Mouse (Mus musculus): Measurements from ENCODE around the gene Gm37240. TPM values are rescaled to one million over a fixed set of nuclear protein-coding genes. Genes with fewer than 3 reads are reported as not detected.

Gene Gm37240
- polyA plus RNA-seq, 1 experiment from 2014 or later = 0.52 TPM

GRCm38 (mm10) chr3:85140488-85140887, 746.8 kb downstream of the Gm37240 start:
- no peak overlapping the region for H3K27ac ChIP-seq (ENCODE audit: low read depth, low read length)
- no peak for DNase-seq (ENCODE audit: low spot score)
- 29% methylated on average over 7 of the region's 7 CpGs for WGBS

GRCm38 (mm10) chr3:85138407-85138806, 748.9 kb downstream of the Gm37240 start:
- no peak overlapping the region for H3K4me3 ChIP-seq (ENCODE audit: low read depth, low read length)
- H3K4me2 ChIP-seq (replicated peaks; ENCODE audit: low read depth, low read length) = no peak overlapping the region
- 40% methylated on average over 2 of the region's 2 CpGs for WGBS
- no peak for DNase-seq (ENCODE audit: low spot score)
- no peak overlapping the region for H3K27ac ChIP-seq (ENCODE audit: low read depth, low read length)
- H3K4me1 ChIP-seq (replicated peaks; ENCODE audit: control insufficient read depth, insufficient read depth, low read length) = no peaks in the 10 kb centered on the region
- H3K27me3 ChIP-seq (ENCODE audit: control insufficient read depth, insufficient read depth, low read length) = no peaks in the 10 kb centered on the region
- no peaks in the 10 kb centered on the region for H3K9me3 ChIP-seq (ENCODE audit: control insufficient read depth, low read length)
- H3K36me3 ChIP-seq (ENCODE audit: control insufficient read depth, insufficient read depth, low read length) = no peaks in the 10 kb centered on the region
- H3K9ac ChIP-seq (ENCODE audit: low read depth, low read length) = no peak overlapping the region
- ATAC-seq (ENCODE audit: low FRiP score) = no peak

More at GRCm38 (mm10) chr3:85140488-85140887, 746.8 kb downstream of the Gm37240 start:
- Histone ChIP-seq H3K9ac (ENCODE audit: low read depth, low read length) (no peak overlapping the region), H3K4me1 (replicated peaks; ENCODE audit: control insufficient read depth, insufficient read depth, low read length) (no peaks in the 10 kb centered on the region), H3K4me3 (ENCODE audit: low read depth, low read length) (no peak overlapping the region), H3K27me3 (ENCODE audit: control insufficient read depth, insufficient read depth, low read length) (no peaks in the 10 kb centered on the region), H3K36me3 (ENCODE audit: control insufficient read depth, insufficient read depth, low read length) (no peaks in the 10 kb centered on the region), H3K4me2 (replicated peaks; ENCODE audit: low read depth, low read length) (no peak overlapping the region), H3K9me3 (ENCODE audit: control insufficient read depth, low read length) (no peaks in the 10 kb centered on the region)
- ATAC-seq (ENCODE audit: low FRiP score) = no peak

GRCm38 (mm10) chr3:85133561-85133960, 753.8 kb downstream of the Gm37240 start:
- ATAC-seq (ENCODE audit: low FRiP score) = no peak
- no peak overlapping the region for H3K4me3 ChIP-seq (ENCODE audit: low read depth, low read length)

GRCm38 (mm10) chr3:85131878-85132277, 755.4 kb downstream of the Gm37240 start:
- Histone ChIP-seq H3K4me3 (ENCODE audit: low read depth, low read length) (no peak overlapping the region), H3K4me1 (replicated peaks; ENCODE audit: control insufficient read depth, insufficient read depth, low read length) (no peaks in the 10 kb centered on the region), H3K27me3 (ENCODE audit: control insufficient read depth, insufficient read depth, low read length) (no peaks in the 10 kb centered on the region), H3K9ac (ENCODE audit: low read depth, low read length) (no peak overlapping the region), H3K9me3 (ENCODE audit: control insufficient read depth, low read length) (no peaks in the 10 kb centered on the region), H3K4me2 (replicated peaks; ENCODE audit: low read depth, low read length) (no peak overlapping the region), H3K36me3 (ENCODE audit: control insufficient read depth, insufficient read depth, low read length) (no peaks in the 10 kb centered on the region), H3K27ac (ENCODE audit: low read depth, low read length) (no peak overlapping the region)
- ATAC-seq (ENCODE audit: low FRiP score) (no peak), DNase-seq (ENCODE audit: low spot score) (no peak)
- 77% methylated on average over 7 of the region's 7 CpGs for WGBS

More at GRCm38 (mm10) chr3:85133561-85133960, 753.8 kb downstream of the Gm37240 start:
- Histone ChIP-seq H3K9me3 (ENCODE audit: control insufficient read depth, low read length) (no peaks in the 10 kb centered on the region), H3K4me1 (replicated peaks; ENCODE audit: control insufficient read depth, insufficient read depth, low read length) (no peaks in the 10 kb centered on the region), H3K36me3 (ENCODE audit: control insufficient read depth, insufficient read depth, low read length) (no peaks in the 10 kb centered on the region), H3K27me3 (ENCODE audit: control insufficient read depth, insufficient read depth, low read length) (no peaks in the 10 kb centered on the region), H3K4me2 (replicated peaks; ENCODE audit: low read depth, low read length) (no peak overlapping the region), H3K27ac (ENCODE audit: low read depth, low read length) (no peak overlapping the region), H3K9ac (ENCODE audit: low read depth, low read length) (no peak overlapping the region)
- WGBS = 82% methylated on average over 4 of the region's 4 CpGs
- no peak for DNase-seq (ENCODE audit: low spot score)

- H3K4me3 ChIP-seq (ENCODE audit: low read depth, low read length) = no peak overlapping the region
- H3K27ac ChIP-seq (ENCODE audit: low read depth, low read length) = no peak overlapping the region
- ATAC-seq (ENCODE audit: low FRiP score) (no peak), DNase-seq (ENCODE audit: low spot score) (no peak)
- WGBS = 89% methylated on average over 8 of the region's 8 CpGs
- H3K9me3 ChIP-seq (ENCODE audit: control insufficient read depth, low read length) = no peaks in the 10 kb centered on the region
- H3K36me3 ChIP-seq (ENCODE audit: control insufficient read depth, insufficient read depth, low read length) = no peaks in the 10 kb centered on the region
- no peak overlapping the region for H3K4me2 ChIP-seq (replicated peaks; ENCODE audit: low read depth, low read length)
- H3K27me3 ChIP-seq (ENCODE audit: control insufficient read depth, insufficient read depth, low read length) = no peaks in the 10 kb centered on the region
- H3K9ac ChIP-seq (ENCODE audit: low read depth, low read length) = no peak overlapping the region
- no peaks in the 10 kb centered on the region for H3K4me1 ChIP-seq (replicated peaks; ENCODE audit: control insufficient read depth, insufficient read depth, low read length)
Observed at GRCm38 (mm10) chr3:85128546-85128945, 758.8 kb downstream of the Gm37240 start.

GRCm38 (mm10) chr3:85126970-85127369, 760.3 kb downstream of the Gm37240 start:
- H3K4me3 ChIP-seq (ENCODE audit: low read depth, low read length) = no peak overlapping the region
- ATAC-seq (ENCODE audit: low FRiP score) = no peak

GRCm38 (mm10) chr3:85125471-85125870, 761.8 kb downstream of the Gm37240 start:
- WGBS = 91% methylated on average over 5 of the region's 5 CpGs
- ATAC-seq (ENCODE audit: low FRiP score) = no peak

More at GRCm38 (mm10) chr3:85126970-85127369, 760.3 kb downstream of the Gm37240 start:
- no peaks in the 10 kb centered on the region for H3K36me3 ChIP-seq (ENCODE audit: control insufficient read depth, insufficient read depth, low read length)
- H3K27ac ChIP-seq (ENCODE audit: low read depth, low read length) = no peak overlapping the region
- no peaks in the 10 kb centered on the region for H3K27me3 ChIP-seq (ENCODE audit: control insufficient read depth, insufficient read depth, low read length)
- no peaks in the 10 kb centered on the region for H3K4me1 ChIP-seq (replicated peaks; ENCODE audit: control insufficient read depth, insufficient read depth, low read length)
- no peak overlapping the region for H3K4me2 ChIP-seq (replicated peaks; ENCODE audit: low read depth, low read length)
- H3K9ac ChIP-seq (ENCODE audit: low read depth, low read length) = no peak overlapping the region
- H3K9me3 ChIP-seq (ENCODE audit: control insufficient read depth, low read length) = no peaks in the 10 kb centered on the region
- DNase-seq (ENCODE audit: low spot score) = no peak
- WGBS = 90% methylated on average over 7 of the region's 7 CpGs

GRCm38 (mm10) chr3:85124924-85125323, 762.4 kb downstream of the Gm37240 start:
- DNase-seq (ENCODE audit: low spot score) = no peak
- H3K27me3 ChIP-seq (ENCODE audit: control insufficient read depth, insufficient read depth, low read length) = no peaks in the 10 kb centered on the region
- no peak overlapping the region for H3K4me2 ChIP-seq (replicated peaks; ENCODE audit: low read depth, low read length)
- ATAC-seq (ENCODE audit: low FRiP score) = no peak
- H3K4me3 ChIP-seq (ENCODE audit: low read depth, low read length) = no peak overlapping the region
- H3K9ac ChIP-seq (ENCODE audit: low read depth, low read length) = no peak overlapping the region
- H3K27ac ChIP-seq (ENCODE audit: low read depth, low read length) = no peak overlapping the region
- H3K36me3 ChIP-seq (ENCODE audit: control insufficient read depth, insufficient read depth, low read length) = no peaks in the 10 kb centered on the region
- no peaks in the 10 kb centered on the region for H3K4me1 ChIP-seq (replicated peaks; ENCODE audit: control insufficient read depth, insufficient read depth, low read length)
- WGBS = 84% methylated on average over 6 of the region's 6 CpGs
- H3K9me3 ChIP-seq (ENCODE audit: control insufficient read depth, low read length) = no peaks in the 10 kb centered on the region

More at GRCm38 (mm10) chr3:85125471-85125870, 761.8 kb downstream of the Gm37240 start:
- Histone ChIP-seq H3K4me2 (replicated peaks; ENCODE audit: low read depth, low read length) (no peak overlapping the region), H3K4me3 (ENCODE audit: low read depth, low read length) (no peak overlapping the region), H3K27ac (ENCODE audit: low read depth, low read length) (no peak overlapping the region), H3K9me3 (ENCODE audit: control insufficient read depth, low read length) (no peaks in the 10 kb centered on the region), H3K4me1 (replicated peaks; ENCODE audit: control insufficient read depth, insufficient read depth, low read length) (no peaks in the 10 kb centered on the region), H3K36me3 (ENCODE audit: control insufficient read depth, insufficient read depth, low read length) (no peaks in the 10 kb centered on the region), H3K9ac (ENCODE audit: low read depth, low read length) (no peak overlapping the region), H3K27me3 (ENCODE audit: control insufficient read depth, insufficient read depth, low read length) (no peaks in the 10 kb centered on the region)
- DNase-seq (ENCODE audit: low spot score) = no peak

GRCm38 (mm10) chr3:85124410-85124809, 762.9 kb downstream of the Gm37240 start:
- Histone ChIP-seq H3K27ac (ENCODE audit: low read depth, low read length) (no peak overlapping the region), H3K4me2 (replicated peaks; ENCODE audit: low read depth, low read length) (no peak overlapping the region), H3K4me3 (ENCODE audit: low read depth, low read length) (no peak overlapping the region), H3K9ac (ENCODE audit: low read depth, low read length) (no peak overlapping the region), H3K27me3 (ENCODE audit: control insufficient read depth, insufficient read depth, low read length) (no peaks in the 10 kb centered on the region), H3K4me1 (replicated peaks; ENCODE audit: control insufficient read depth, insufficient read depth, low read length) (no peaks in the 10 kb centered on the region), H3K9me3 (ENCODE audit: control insufficient read depth, low read length) (no peaks in the 10 kb centered on the region), H3K36me3 (ENCODE audit: control insufficient read depth, insufficient read depth, low read length) (no peaks in the 10 kb centered on the region)
- no peak for ATAC-seq (ENCODE audit: low FRiP score)
- DNase-seq (ENCODE audit: low spot score) = no peak
- 82% methylated on average over 7 of the region's 7 CpGs for WGBS

Measured in hindbrain, embryonic 11.5 days (tissue).